1 mouse cellular context compared by ENCODE assay signal in the genomic region with DNA sequence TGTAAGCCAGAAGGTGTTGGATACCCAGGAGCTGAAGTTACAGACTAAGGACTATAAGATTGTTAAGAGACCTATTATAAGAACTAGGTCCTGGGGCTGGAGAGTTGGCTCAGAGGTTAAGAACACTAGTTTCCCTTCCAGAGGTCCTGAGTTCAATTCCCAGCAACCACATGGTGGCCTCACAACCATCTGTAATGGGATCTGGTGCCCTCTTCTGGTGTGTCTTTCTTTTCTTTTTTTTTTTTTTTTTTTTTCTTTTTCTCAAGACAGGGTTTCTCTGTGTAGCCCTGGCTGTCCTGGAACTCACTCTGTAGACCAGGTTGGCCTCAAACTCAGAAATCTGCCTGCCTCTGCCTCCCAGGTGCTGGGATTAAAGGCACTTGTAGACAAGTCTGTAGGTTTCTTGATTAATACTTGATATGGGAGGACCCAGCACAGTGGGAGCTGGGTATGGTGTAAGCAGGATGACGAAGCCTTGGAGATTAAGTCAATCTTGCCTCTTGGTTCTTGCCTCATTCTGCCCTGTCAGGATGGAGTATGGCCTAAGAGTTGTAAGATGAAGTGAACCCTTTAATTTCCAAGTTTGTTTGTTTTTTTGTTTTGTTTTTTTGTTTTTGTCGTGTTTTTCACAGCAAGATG.
TF ChIP-seq lines count a peak whose summit lies in the region.

No protein-coding gene starts in this region.

TF ChIP-seq in CH12.LX, 34 proteins besides CTCF, POLR2A, EP300 and RAD21:
- TF ChIP-seq ZKSCAN1 (IDR thresholded peaks at IDR 0.05; ENCODE audit: borderline replicate concordance, low read depth, low read length) (no peak), ZNF384 (IDR thresholded peaks at IDR 0.05; ENCODE audit: low read depth, low read length) (peak; percentile 61), GABPA (IDR thresholded peaks at IDR 0.05; ENCODE audit: insufficient replicate concordance, low read depth, low read length) (no peak), IRF4 (IDR thresholded peaks at IDR 0.05; ENCODE audit: low read depth, low read length) (no peak)
TF ChIP-seq in CH12.LX: peak in this region for 1.
